Mouse (Mus musculus) frontal cortex, postnatal 36 days (tissue): ENCODE results near the gene Gm28374.
"Not testable (repeated sequence)": the region's sequence is repeated elsewhere in the genome, so short reads cannot be mapped to it uniquely, and the experiment has no call there.

Source experiments
- DNase-seq, 2 experiments: peaks; one replicate each; pipeline ENCODE4 v3.0.0; 2022; ENCODE audit warnings: low spot score in 2 of 2

Gm28374 gene

DNA sequence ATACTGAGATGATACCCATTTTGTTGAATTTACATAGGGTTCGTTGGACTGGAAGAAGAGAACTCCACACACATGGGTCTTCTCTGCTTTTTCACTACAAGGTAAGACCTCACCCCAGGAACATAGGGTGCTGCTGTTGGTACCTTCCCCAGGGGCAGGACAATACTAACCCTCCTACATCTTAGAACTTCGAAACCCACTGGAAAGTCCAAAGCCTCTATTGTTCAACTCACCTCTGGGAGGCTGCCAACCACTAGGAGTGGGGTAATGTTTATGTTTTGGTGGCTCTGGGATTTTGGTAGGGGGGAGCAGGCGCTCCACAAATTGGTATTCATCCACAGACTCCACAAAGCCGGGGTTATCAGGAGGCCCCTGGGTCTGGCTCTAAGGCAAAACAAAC, 25.4 kb downstream of the Gm28374 start:
- no peak for DNase-seq

DNA sequence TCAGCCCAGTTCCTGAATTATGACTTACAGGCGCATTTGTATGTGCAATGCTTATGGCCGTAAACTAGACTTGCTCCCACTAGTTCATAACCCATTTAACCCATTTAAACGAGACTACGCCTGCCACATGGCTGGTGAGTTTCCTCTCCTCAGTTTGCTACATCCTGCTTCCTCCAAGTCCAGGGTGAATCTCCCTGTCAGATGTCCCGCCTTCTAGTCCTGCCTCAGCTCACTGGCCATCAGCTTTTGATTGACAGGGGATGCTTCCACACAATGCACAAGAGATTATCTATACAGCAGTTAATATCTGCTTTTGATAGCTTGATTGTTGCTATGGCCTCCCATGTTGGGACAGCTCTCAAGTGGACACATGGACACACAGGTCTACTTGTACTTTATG, 27.8 kb downstream of the Gm28374 start:
- DNase-seq: no peak

DNA sequence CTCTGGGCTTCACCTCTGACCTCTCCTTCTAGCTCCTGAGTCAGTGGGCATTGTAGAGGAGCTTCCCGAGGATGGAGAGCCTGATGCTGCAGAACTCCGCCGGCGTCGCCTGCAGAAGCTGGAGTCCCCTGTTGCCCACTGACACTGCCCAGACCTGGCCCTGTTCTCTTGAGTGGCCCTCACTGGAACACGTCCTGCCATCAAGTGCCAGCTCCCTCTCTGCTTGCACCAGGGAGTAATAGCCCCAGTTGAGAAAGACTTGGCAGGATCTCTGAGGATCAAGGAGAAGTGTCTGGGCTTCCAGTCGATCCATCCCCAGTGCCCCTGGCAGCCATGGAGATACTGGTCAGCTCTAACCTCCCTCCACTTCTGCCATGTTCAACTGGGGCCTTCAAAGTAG, 29.5 kb downstream of the Gm28374 start:
- no peak for DNase-seq

DNA sequence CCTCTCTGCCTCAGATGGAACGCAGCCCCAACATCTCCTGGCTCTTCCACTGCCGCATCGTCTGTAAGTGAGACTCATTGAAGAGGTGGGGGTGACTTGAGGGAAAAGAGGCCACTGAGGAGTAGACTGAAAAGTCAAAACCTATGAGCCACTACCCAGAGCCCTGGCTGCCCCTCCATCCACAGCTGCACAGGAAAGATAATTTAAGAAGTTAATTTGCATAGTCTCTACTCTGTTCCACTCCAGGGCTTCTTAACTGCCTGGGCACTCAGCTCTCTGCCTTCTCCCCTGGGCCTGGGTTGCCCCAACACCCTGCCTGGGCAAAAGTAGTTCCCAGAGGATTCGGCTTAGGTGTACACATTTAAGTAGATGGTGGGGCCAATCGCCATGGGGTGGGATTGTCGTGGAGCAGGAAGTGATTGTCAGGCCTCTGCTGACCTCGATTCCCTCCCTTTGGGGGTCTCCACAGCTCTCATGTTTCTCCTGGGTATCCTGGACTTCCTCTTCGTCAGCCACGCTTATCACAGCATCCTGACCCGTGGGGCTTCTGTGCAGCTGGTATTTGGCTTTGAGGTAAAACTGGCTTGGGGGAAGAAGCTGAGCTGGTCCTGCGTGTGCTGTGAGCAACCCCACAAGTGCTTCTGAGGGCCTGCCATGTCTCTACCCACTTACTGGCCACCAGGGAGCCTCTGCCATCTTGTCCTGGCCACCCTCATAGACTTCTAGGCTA, 33.2 kb downstream of the Gm28374 start:
- DNase-seq: no peak

DNA sequence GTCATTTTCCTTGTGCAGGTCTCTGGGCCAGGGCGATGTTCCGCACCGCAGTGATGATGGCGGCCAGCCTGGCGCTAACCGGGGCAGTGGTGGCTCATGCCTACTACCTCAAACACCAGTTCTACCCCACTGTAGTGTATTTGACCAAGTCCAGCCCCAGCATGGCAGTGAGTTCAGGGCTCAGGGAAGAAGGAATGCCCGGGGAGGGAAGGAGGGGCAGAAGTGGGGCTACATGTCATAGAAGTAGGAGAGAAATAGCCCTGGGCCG, 34.2 kb downstream of the Gm28374 start:
- DNase-seq: no peak

DNA sequence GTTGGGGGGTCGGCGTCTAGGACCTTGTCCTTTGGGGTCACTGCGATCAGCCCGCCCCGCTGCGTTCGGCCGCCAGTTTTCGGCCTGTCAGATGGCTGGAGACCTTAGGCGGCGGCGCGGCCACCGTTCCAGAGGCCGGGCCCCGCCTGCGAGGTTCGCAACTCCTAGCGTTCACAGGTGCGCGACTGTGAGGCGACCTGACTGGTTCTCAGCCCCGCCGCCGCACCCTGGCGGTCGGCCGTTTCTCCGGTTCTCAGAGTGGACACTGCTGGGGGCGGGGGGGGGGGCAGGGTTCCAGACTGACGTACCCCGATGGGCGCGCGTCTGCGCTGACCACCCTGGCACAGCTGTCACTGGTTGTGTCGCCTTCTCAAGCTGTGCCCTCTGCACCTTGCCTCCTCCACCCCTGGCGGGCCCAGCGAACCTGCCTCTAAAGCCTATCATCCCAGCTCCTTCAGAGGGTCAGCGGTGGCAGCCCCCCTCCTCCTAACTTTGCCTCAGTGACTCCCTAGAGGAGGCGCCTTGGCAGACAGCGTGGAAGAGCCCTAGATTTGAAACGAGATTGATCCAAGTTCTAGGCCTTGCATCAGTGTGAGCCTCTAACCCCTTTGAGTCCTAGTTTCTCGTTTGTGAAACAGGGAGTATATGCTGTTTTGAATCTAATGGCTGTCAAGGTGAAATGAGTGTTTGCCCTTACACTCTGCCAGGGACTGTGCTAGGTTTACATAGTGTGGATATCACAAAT, 34.7 kb downstream of the Gm28374 start:
- DNase-seq: no peak

DNA sequence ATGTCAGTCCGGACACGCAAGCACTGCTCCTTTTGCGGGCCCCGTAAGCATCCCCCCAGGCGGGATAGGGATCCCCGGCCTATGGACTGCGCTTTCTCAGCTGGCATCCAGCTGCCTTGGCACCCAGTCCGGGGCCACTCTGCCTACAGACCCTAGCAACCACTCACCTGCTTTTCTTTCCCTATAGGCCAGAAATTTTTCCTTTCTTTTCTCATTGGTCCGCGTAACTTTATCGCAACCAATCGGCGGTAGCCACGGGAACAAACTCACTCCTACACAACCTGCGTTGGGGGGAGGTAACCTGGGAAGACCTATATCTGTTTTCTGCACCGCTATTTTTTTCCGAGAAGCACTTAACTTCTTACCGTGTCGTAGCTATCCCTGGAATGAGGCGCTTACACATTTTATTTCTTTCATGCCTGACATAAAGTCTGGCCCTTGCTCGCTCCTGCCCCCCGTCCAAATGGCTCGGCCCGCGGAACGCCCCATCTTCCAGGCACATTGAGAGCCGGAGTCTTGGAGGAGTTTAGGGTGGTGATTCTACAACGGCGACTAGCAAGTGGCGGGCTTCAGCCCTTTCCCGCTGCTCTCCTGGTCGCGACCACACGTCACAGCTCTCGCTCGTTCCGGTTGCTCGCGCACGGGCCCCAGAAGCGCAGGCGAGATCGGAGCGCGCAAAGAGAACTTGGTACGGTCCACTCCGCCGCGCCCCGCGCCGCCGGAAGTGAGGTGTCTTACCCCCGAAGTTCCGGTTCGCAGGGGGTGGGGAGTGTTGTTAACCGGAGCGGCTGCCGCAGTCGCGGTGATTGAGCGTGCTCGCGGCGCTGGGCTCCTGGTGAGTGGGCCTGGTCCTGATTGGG, 35.5 kb downstream of the Gm28374 start, which contains the start of gene Syvn1:
Gene Syvn1 (plus strand): TSS at position 283 of the 860 bp plus-strand sequence.
- peak; percentile 92 to 93 for DNase-seq

DNA sequence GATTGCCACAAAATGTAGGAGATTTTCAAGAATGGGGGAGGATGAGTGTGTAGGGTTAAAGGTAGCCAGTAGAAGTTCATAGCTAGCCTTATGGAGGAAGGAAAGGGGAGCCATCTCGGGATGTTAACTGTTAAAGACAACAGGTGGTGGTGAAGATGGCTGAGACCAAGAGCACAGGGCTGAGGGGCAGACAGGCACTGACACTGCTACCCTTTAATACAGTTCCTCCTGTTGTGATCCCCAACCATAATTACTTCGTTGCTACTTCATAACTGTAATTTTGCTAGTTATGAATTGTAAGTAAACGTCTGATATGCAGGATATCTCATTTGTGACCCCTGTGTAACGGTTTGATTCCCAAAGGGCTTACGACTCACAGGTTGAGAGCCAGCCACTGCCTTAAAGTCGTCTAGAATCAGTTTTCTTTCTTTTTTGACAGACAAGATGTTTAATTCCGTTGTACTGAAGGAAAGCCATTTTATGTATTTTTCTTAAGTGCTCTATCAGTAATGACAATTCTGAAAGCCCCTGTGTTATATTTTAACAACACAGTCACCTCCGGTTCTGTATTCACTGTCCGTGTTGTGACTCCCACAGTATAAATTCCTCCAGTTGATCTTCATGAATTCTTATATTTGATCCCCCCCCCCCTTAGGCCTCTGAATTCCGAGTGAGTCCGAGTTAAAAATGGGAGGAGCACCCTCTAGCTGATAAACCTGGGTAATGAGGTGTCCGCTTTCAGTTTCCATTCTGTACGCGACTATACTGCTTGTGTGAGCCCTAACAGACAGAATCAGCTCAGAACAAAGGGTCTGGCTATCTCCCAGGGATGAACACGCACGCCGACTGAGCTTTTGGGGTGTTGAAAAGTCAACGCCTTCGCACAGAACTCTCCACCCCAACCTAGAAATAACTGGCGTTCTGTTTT, 36.4 kb downstream of the Gm28374 start:
- no peak for DNase-seq

DNA sequence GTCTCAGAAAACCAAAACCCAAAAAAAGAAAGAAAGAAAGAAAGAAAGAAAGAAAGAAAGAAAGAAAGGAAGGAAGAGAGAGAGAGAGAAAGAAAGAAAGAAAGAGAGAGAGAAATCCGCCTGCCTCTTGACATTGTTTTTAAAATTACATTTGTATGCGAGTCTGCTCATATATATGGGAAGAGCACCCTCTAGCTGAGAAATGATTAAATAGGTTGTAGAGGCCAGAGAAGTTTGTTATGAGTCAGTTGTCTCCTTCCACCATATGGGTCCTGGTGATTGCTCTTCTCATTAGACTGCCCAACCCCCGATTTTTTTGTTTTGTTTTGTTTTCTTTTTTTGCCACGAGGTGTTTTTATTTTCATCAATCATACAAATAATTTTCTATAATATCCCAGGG, 38.0 kb downstream of the Gm28374 start:
- DNase-seq: not testable (repeated sequence)

DNA sequence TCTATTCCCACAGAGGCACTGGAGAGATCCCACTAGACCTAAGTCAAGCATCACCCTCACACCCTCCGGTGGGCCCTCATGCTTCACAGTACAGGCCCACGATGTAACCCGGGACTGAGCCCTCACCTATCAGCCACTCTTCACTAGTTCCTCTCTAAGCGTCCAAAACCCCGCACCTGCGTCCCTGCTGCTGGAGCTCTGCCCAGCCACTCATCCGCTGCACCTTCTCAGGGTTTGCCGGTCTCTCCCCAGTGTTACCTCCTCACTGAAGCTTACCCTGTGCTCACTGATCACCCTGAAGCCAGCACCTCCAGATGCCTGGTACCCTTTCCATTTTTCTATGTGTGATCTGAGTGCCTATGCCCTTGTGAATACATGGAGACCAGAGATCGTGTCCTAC, 39.8 kb downstream of the Gm28374 start:
- DNase-seq: no peak

DNA sequence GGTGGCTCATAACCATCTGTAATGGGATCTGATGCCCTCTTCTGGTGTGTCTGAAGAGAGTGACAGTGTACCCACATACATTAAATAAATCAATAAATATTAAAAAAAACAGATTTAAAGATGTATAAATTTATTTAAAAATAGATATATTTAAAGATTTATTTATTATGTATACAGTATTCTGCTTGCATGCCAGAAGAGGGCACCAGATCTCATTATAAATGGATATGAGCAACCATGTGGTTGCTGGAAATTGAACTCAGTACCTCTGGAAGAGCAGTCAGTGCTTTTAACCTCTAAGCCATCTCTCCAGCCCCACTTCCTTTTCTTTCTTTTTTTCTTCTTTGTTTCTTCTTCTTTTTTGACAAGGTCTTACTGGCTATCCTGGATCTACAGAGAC, 42.1 kb downstream of the Gm28374 start:
- no peak for DNase-seq

DNA sequence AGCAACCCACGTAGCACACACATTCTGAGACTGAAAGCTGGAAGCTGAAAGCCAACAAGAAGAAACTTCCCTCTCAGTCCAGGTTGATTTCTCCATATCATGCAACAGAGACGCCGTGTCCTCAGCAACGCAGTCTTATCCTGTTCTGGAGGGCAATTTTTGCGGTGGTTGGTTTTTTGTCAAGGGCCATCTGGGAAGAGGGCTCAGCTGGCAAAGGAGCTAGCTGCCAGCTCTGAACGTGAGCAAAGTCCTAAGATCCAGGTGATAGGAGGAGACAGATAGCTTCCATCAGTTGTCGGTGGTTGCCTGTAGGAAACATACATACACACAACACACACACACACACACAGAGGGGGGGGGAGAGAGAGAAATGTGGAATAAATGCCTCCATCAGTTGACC, 43.7 kb downstream of the Gm28374 start:
- DNase-seq: no peak

DNA sequence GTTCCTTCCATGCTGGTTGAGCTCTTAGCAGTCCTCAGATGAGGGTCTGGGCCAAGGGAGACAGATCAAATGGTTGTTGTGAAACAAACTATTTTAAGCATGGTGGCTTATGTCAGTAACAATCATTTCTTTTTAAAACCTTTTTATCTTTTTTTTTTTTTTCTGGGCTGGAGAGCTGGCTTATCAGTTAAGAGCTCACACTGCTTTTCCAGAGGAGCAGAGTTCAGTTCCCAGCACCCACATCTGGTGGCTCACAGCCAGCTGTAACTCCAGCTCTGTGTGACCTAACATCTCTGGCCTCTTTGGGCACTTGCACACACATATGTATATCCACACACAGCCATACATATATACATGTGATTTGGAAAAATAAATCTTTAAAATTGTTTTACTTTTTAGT, 44.4 kb downstream of the Gm28374 start:
- no peak for DNase-seq

DNA sequence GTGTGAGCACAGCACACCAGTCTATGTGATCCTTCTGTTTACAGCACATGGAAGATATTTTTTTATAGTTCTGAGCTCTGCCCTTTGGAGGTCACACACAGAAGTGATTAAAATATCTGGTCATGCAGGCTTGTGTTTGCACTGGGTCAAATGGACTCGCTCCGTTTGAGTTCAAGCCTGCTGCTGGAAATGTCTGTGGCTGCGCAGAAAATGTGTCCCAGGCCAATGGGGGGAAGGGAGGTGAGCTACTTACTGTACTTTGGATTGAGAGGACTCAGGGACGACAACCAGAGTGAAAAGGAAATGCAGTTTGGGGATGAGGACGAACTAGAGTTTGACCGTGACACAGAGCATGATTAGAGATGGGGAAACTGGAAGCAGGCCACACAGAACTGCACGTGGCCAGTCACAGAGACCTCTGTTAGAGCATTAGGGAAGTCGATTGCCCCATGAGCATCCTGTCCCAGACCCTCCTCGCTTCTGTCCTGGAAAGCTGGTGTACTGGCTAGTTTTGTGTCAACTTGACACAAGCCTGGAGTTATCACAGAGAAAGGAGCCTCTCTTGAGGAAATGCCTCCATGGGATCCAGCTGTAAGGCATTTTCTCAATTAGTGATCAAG, 46.0 kb downstream of the Gm28374 start:
- DNase-seq: no peak

DNA sequence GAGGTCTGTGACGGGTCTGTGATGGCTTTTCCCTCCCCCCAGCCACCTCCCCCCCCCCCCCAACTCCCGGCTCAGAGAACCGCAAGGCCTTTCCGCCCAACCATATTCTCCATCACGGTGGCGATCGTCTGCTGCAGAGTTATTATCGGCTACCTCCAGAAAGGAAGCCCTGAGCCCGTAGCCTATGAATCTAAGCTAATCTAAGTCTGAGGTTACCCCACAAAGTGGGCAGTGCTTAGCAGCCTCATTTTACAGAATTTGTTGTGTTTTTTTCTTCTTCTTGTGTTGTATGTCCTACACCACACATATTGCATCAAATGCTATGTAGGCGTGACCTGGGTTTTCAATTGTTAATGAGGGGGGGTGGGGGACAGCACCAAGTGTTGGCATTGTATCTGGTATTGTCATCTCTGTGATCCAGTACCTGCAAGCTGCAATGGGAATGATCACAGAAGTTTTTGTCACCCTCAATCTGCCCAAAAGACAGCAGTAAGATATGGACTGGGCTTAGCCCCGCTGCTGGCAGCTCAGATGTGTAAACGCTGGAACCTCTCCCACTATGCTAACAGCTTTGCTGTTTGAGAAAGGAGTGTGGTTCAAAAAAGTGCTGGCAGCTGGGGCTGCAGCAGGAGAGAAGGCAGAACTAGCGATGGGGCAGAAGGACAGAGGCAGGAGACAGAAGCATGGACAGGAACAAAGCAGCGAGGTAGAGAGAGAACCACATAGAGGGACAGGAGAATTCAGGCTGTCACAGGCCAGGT, 51.4 kb downstream of the Gm28374 start:
- no peak for DNase-seq

DNA sequence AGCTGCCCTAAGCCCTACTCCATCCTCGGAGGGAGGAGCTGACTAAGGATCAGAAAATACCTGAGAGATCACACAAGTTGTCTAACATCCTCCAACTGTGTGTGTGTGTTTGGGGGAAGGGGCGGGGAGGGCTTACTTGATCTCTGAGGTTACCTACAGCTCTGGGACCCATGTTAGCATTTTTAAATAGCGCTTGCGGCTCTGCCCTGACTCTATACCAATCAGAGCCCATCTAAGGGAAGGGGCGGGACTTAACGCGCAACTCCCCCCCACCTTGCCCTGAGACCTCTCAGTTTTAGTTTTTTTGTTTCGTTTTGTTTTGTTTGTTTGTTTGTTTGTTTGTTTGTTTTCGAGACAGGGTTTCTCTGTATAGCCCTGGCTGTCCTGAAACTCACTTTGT, 52.6 kb downstream of the Gm28374 start:
- DNase-seq: no peak

DNA sequence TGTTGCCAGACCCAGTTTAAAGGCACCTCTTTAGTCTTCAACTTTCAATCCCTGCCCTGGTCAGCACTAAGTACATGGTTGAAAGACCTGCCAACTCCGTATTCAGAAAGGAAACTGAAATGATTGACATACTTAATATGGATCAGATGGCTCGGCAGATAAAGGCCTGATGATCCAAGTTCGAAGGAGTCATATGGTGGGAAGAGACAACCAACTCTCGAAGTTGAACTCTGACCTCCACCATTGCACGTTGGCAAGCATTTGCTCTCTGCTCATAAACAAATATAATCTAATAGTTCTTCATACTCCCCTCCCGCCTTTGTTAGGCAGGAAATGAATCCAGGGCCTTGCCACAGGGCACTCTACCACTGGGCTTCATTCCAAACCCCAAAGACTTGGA, 53.1 kb downstream of the Gm28374 start:
- no peak for DNase-seq
